Mouse (Mus musculus) thymus, adult 18-20 months (tissue): ENCODE data around the gene Cyp2f2.

Source experiments
- DNase-seq, 2 experiments: peaks; one replicate each; pipeline ENCODE4 v3.0.0; 2022; ENCODE audit warnings: mixed read lengths in 2 of 2

Cyp2f2 gene

GRCm38 (mm10) chr7:27119676-27120075, at the start of gene Cyp2f2:
TSS of gene Cyp2f2 (plus strand) at chr7:27119909.
- no peak for DNase-seq

- DNase-seq: no peak
Observed at GRCm38 (mm10) chr7:27078641-27079040, 41.1 kb upstream of the Cyp2f2 start.

GRCm38 (mm10) chr7:27081625-27082024, 38.1 kb upstream of the Cyp2f2 start:
- no peak for DNase-seq

- DNase-seq: no peak
Observed at GRCm38 (mm10) chr7:27091039-27091438, 28.7 kb upstream of the Cyp2f2 start.

DNA sequence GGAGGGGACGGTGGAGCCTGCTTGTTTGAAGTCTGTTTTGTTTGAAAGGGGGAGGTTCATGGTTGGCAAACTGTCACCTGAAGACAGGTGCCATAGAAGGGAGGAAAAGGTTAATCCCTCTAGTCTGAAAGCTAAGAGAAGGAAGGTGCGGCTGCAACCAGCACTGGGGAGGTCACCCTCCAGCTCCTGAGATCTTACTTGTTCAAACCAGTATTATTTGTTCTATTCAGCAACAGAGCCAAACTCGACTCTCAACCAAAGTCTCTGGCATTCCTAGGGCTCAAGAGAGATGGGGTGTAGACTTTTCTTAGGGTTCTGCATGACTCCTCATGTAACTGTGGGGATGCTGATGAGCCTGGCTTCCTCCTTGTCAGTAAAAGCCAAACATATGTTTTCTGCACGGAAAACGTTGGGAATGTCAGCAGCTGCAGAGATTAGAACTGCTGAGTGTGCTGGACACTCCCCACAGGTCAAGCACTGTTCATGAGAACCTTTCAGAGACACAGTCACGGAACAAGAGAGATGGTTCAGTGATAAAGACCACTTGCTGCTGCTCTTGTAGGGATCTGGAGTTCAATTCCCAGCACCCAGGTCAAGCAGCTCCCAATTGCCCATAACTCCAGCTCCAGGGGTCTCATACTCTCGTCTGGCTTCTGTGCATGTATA, 27.5 kb upstream of the Cyp2f2 start:
- no peak for DNase-seq

GRCm38 (mm10) chr7:27092882-27093281, 26.8 kb upstream of the Cyp2f2 start:
- DNase-seq: no peak

DNA sequence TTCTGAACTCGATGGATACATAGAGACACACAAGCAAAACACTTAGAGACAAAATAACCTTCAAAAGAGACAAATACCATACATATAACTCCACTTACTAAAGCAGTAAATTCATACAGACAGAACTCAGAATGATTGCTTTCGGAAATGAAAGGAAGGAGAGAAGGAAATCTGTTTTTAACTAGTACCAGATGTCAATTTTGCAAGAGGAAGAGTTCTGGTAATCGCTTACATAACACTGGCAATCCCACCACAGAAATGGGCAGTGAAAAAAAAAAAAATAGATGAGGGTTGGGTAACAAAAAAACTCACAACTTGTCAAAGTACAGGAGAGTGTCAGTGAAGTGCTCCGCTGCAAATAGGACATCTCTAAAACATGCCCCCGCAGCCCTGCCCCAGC, 14.8 kb upstream of the Cyp2f2 start:
- DNase-seq: no peak

GRCm38 (mm10) chr7:27110327-27110726, 9.4 kb upstream of the Cyp2f2 start:
- DNase-seq: no peak

GRCm38 (mm10) chr7:27111038-27111437, 8.7 kb upstream of the Cyp2f2 start:
- no peak for DNase-seq

DNA sequence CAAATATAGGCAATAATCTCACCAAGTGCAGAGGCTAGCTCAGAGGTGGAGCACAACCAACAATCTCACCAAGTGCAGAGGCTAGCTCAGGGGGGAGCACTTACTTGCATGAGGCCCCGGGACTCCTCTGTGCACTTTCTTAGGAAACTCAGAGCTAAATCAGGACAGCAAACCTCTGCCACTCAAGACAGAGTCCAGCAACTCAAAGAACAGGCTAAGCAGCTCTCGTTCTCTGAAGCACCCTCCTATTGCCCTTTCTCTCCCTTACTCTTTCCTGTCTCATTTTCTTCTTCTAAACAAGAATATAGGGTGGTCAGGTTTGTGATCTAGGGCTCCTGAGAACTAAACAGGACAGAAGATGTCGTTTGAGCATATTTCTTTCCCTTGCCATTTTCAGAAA, 7.7 kb upstream of the Cyp2f2 start:
- no peak for DNase-seq

- DNase-seq: peak in 1 of 2 experiments; percentile 12
Observed at GRCm38 (mm10) chr7:27118033-27118511, 1.6 kb upstream of the Cyp2f2 start.

DNA sequence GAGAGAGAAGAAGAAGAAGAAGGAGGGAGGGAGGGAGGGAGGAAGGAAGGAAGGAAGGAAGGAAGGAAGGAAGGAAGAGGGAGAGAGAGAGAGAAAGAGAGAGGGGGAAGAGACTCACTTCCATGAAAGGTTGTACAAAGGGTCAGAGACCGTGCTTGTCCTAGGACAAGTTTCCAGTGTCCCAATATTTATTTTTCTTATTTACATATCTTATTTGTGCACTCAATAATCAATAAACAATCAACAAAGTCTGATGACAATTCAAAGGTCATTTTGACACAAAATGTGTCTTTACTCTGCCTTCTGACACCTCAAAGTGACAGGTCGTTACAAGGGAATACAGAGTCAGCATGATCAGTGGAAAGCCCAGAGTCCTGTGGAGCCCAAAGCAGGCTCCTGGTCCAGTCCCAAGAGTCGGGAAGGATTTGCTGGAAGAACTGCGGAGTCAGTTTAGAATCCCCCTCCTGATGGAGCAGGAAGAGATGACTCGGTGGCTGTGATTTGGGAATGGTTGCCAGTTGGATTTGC, 4.7 kb downstream of the Cyp2f2 start:
- no peak for DNase-seq

DNA sequence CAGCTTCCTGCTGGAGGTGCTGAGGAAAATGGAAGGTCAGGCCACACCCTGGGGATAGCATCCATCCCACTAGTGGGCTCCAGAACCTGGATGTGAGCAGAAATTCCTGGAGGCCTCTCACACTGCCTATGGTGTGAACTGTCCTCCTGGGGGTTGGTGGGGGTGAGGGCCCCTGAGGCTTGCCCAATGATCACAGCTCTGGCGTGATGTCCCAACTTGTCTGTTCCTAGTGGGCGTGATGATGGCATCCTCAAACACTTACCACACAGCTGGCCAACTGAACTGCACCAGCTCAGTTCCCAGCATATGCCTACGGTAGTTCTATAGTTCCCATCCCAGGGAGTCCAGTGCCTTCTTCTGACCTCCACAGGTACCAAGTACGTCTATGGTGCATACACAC, 5.3 kb downstream of the Cyp2f2 start:
- no peak for DNase-seq

DNA sequence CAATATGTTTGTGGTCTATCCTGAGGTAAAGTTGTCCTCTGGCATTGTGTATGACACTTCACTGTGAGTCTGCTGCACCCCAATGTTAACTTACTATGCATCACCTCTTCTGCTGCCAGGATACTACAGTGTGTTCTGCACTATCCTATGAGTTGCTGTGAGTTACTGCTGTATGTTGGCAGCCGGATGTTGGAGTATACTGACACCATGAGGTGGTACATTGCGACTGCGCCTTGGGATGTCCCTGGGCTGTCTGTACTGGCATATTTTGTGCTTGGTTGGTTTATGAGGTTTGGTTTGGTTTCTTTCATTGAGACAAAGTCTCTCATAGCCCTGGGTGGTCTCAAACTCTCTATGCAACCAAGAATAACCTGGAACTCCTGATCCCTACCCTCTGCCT, 8.5 kb downstream of the Cyp2f2 start:
- no peak for DNase-seq

DNA sequence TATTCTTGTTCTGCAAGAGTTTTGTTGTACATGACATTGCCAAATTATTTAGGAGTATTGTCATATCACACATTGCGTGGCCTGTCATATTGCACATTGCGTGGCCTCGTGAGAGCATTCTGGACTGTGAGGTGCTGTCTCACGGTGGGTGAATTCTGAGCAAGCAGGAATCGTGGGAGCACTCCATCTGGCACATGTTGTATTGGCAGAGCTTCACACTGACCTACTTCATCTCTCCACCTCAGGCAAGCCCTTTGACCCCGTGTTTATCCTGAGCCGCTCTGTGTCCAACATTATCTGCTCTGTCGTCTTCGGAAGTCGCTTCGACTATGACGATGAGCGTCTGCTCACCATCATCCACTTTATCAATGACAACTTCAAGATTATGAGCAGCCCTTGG, 9.2 kb downstream of the Cyp2f2 start:
- DNase-seq: no peak

DNA sequence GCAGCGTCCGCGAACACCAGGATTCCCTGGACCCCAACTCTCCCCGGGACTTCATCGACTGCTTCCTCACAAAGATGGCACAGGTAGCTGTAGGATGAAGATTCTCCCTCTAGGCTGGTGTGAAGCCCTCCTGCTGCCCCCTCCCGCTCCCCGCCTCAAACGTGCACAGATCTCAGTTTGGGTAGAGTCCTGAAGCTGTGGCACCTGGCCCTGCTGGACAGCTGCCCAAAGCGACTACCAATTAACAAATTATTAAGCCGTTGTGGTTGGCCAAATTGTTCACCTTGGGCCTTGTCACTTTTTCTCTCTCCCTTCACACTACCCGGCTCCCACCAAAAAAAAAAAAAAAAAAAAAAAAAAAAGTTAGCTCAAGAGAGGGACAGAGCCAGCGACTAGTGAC, 10.1 kb downstream of the Cyp2f2 start:
- no peak for DNase-seq

DNA sequence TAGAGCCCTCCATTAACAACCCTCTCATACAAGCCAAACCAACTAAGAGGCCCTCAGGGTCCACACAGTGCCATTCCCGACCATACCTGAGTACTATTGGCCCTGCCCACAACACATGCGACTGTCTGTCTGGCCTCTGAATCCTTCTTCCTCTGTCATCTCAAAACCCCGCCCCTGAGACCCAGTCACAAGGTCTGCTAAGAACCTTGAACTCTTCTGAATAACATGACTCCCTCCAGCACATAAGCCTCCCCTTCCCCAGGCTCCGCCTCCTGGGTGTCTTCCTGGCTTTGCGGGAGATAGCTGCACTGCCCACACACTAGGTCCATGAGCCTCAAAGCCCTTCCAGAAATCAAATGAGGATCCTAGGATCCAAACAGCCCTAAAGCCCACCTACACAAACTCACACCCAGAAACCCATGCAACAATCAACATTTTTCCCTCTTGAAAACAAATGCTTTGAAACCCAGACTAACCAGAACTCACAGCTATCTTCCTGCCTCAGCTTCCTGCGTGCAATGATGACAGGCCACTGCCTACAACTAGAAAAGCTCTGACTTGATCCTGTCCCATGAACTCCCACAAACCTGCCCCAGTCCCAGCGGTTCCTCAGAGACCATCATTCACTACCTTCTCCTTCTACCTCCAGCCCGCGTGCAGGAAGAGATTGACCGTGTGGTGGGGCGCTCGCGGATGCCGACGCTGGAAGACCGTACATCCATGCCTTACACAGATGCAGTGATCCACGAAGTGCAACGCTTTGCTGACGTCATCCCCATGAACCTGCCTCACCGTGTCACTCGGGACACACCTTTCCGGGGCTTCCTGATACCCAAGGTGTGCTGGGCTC, 11.0 kb downstream of the Cyp2f2 start:
- DNase-seq: no peak

DNA sequence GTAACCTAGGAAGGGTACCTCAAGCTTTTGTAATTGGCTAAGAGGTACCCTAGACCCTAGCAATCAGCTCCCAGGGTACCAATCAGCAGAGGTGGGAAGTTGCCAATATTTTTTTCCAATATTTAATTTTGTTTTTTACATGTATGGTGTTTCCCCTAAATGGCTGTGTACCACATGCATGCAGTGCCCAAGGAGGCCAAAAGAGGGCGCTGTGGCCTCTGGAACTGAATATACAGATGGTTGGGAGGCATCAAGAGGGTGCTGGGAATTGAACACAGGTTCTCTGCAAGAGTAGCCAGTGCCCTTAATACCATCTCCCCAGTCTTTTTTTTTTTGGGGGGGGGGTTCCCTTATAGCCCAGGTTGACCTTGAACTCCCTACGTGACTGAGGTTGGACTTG, 11.7 kb downstream of the Cyp2f2 start:
- DNase-seq: no peak

GRCm38 (mm10) chr7:27132588-27132987, 12.9 kb downstream of the Cyp2f2 start:
- DNase-seq: no peak

DNA sequence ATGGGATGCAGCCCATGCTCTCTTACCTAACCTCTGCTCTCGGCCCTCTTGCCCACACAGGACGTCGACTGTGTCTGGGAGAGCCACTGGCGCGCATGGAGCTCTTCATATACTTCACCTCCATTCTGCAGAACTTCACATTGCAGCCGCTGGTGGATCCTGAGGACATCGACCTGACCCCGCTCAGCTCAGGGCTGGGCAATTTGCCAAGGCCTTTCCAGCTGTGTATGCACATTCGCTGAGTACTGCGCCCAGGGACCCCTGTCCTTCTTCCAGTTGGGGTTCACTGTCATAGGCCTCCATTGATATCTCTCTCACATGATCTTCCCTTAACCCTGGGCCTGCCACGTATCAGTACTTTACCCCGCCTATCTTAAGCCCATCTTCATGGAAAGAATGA, 13.4 kb downstream of the Cyp2f2 start:
- no peak for DNase-seq

- DNase-seq: no peak
Observed at GRCm38 (mm10) chr7:27133757-27134156, 14.0 kb downstream of the Cyp2f2 start.

DNA sequence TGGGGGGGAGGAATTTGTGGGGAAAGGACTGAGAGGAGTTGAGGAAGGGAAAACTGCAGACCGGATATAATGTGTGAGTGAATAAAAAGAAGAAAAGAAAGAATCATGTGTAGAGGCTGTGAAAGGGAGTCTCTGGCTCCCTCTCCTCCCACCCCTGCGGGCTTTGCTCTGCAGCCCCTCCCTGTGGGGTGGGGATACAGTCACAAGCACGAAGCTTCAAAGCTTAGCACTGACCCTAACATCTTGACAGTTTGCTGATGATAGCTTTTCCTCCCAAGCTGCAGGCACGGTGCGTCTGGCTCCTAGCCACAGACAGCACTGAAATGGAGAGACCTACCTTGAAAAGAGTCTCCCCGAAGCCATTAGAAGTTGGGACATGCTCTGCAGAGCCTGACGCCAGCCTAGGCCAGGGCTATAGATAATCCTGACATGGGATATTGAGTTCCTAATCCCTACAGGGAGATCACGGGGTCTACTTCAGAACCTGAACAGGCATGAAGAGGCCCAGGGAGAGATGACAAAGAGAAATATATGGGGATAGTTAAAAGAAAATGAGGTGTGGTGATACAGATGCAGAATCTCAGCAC, 16.8 kb downstream of the Cyp2f2 start:
- DNase-seq: no peak

GRCm38 (mm10) chr7:27153205-27153764, 33.6 kb downstream of the Cyp2f2 start, which contains the start of gene Cyp2t4:
TSS of gene Cyp2t4 (plus strand) at chr7:27153714.
- no peak for DNase-seq
